Mouse (Mus musculus): Measurements from ENCODE around the gene Lix1l. TPM values are rescaled to one million over a fixed set of nuclear protein-coding genes. Genes with fewer than 3 reads are reported as not detected.

Lix1l gene
- polyA plus RNA-seq (2012; rRNA removed) = 54.7 and 63.2 TPM in 2 replicates

GRCm38 (mm10) chr3:96600639-96601250 lies at the start of gene Lix1l:
TSS of gene Lix1l (plus strand) at chr3:96601149.

GRCm38 (mm10) chr3:96557694-96558093 lies 43.3 kb upstream of the Lix1l start, which contains the start of gene Txnip:
TSS of gene Txnip (plus strand) at chr3:96557957.

GRCm38 (mm10) chr3:96576690-96577541 lies 24.0 kb upstream of the Lix1l start, which contains the start of gene Gm16253:
TSS of gene Gm16253 (plus strand) at chr3:96576984.

GRCm38 (mm10) chr3:96593790-96594560 lies 7.0 kb upstream of the Lix1l start, which contains the start of gene Polr3gl:
TSS of gene Polr3gl (minus strand) at chr3:96594181.

GRCm38 (mm10) chr3:96596228-96596707 lies 4.7 kb upstream of the Lix1l start, which contains the start of gene Ankrd34a:
TSS of gene Ankrd34a (plus strand) at chr3:96596636.

GRCm38 (mm10) chr3:96629729-96630600 lies 29.0 kb downstream of the Lix1l start, which contains the start of gene Rbm8a:
TSS of gene Rbm8a (plus strand) at chr3:96629933.

GRCm38 (mm10) chr3:96634928-96635879 lies 34.3 kb downstream of the Lix1l start, which contains the start of the genes Pex11b and Gm42957:
TSS of gene Pex11b (plus strand) at chr3:96635376.
TSS of gene Gm42957 (plus strand) at chr3:96635474.

GRCm38 (mm10) chr3:96645018-96645649 lies 44.2 kb downstream of the Lix1l start, which contains the start of gene Itga10:
TSS of gene Itga10 (plus strand) at chr3:96645584.

GRCm38 (mm10) chr3:96669727-96670468 lies 68.9 kb downstream of the Lix1l start, which contains the start of gene Ankrd35:
TSS of gene Ankrd35 (plus strand) at chr3:96670131.

Other genes starting within 250 kb of the Lix1l start
- not detected in 2 replicates for gene BC107364, start 148.8 kb upstream of the Lix1l start, polyA plus RNA-seq (2012; rRNA removed)
- gene Hfe2, start 76.0 kb upstream of the Lix1l start, polyA plus RNA-seq (2012; rRNA removed) = 0.19 and 0.22 TPM in 2 replicates
- 920 and 1,089 TPM in 2 replicates for gene Txnip, start 43.2 kb upstream of the Lix1l start, polyA plus RNA-seq (2012; rRNA removed)
- not detected in 2 replicates for gene Gm16253, start 24.2 kb upstream of the Lix1l start, polyA plus RNA-seq (2012; rRNA removed)
- 17.0 and 19.3 TPM in 2 replicates for gene Polr3gl, start 7.0 kb upstream of the Lix1l start, polyA plus RNA-seq (2012; rRNA removed)
- 3.1 TPM in 2 replicates for gene Ankrd34a, start 4.5 kb upstream of the Lix1l start, polyA plus RNA-seq (2012; rRNA removed)
- gene Rbm8a, start 28.8 kb downstream of the Lix1l start, polyA plus RNA-seq (2012; rRNA removed) = 3.3 and 5.3 TPM in 2 replicates
- gene Pex11b, start 34.2 kb downstream of the Lix1l start, polyA plus RNA-seq (2012; rRNA removed) = 39.9 and 48.8 TPM in 2 replicates
- gene Gm42957, start 34.3 kb downstream of the Lix1l start, polyA plus RNA-seq (2012; rRNA removed) = 0.21 and 0.28 TPM in 2 replicates
- 2.5 and 3.0 TPM in 2 replicates for gene Itga10, start 44.4 kb downstream of the Lix1l start, polyA plus RNA-seq (2012; rRNA removed)
- 3.9 and 4.7 TPM in 2 replicates for gene Ankrd35, start 69.0 kb downstream of the Lix1l start, polyA plus RNA-seq (2012; rRNA removed)
- 45.6 and 51.2 TPM in 2 replicates for gene Pias3, start 95.2 kb downstream of the Lix1l start, polyA plus RNA-seq (2012; rRNA removed)
- 4.0 and 5.0 TPM in 2 replicates for gene Nudt17, start 107.4 kb downstream of the Lix1l start, polyA plus RNA-seq (2012; rRNA removed)
- gene Polr3c, start 126.5 kb downstream of the Lix1l start, polyA plus RNA-seq (2012; rRNA removed) = 26.6 and 35.9 TPM in 2 replicates
- gene Rnf115, start 126.5 kb downstream of the Lix1l start, polyA plus RNA-seq (2012; rRNA removed) = 12.2 and 14.3 TPM in 2 replicates
- 0.66 and 0.81 TPM in 2 replicates for gene Pdzk1, start 228.1 kb downstream of the Lix1l start, polyA plus RNA-seq (2012; rRNA removed)
- gene Cd160, start 228.2 kb downstream of the Lix1l start, polyA plus RNA-seq (2012; rRNA removed) = 0.64 and 0.77 TPM in 2 replicates

All from ovary, adult 2 months (tissue).